Mouse (Mus musculus): ENCODE data around the gene Edc4.

Edc4 gene

GRCm38 (mm10) chr8:105942542-105942941, 61.9 kb downstream of the Edc4 start:
- DNase-seq (ENCODE audit: low spot score), result no peak

DNA sequence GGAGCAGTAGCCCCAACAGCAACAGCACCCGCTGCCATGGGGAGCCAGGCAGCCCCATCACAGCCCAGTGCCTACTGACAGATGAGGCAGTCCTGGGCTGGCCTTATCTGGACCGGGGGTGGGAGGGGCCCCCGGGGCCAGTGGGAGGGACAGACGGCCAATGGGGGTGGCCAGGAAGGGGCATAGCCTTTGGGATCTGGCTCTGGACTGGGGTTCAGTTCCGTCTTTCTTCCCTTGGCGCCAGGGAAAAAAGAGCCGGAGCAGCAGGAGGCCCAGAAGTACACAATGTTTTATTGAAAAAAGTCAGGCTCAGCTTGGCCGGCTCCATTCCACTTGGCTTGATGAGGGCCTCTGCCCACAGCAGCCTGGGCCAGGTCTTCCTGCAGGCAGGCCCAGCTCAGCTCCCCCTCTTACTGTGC, 62.6 kb downstream of the Edc4 start, which contains the start of gene Lcat:
Gene Lcat (minus strand): TSS at position 62 of the 419 bp plus-strand sequence.
- DNase-seq (ENCODE audit: low spot score), result no peak
